Mouse (Mus musculus) right cerebral cortex, postnatal 25 days (tissue): ENCODE data around the gene Casd1.
"Not testable (repeated sequence)": the region's sequence is repeated elsewhere in the genome, so short reads cannot be mapped to it uniquely, and the experiment has no call there.

Source experiments
- DNase-seq: peaks from one replicate; pipeline ENCODE4 v3.0.0; 2022

Gene Casd1

GRCm38 (mm10) chr6:4617911-4618310 lies 17.3 kb downstream of the Casd1 start:
- DNase-seq: no peak

- DNase-seq: no peak
These were observed 30.8 kb downstream of the Casd1 start for GRCm38 (mm10) chr6:4631464-4631863.

GRCm38 (mm10) chr6:4633189-4633588 lies 32.5 kb downstream of the Casd1 start:
- no peak for DNase-seq

- no peak for DNase-seq
These were observed 34.2 kb downstream of the Casd1 start for GRCm38 (mm10) chr6:4634804-4635203.

- DNase-seq: no peak
These were observed 41.4 kb downstream of the Casd1 start for GRCm38 (mm10) chr6:4642068-4642467.

GRCm38 (mm10) chr6:4647351-4647750 lies 46.7 kb downstream of the Casd1 start:
- no peak for DNase-seq

GRCm38 (mm10) chr6:4652596-4653134 lies 52.0 kb downstream of the Casd1 start:
- DNase-seq: no peak

- DNase-seq: not testable (repeated sequence)
These were observed 53.1 kb downstream of the Casd1 start for GRCm38 (mm10) chr6:4653741-4654140.

GRCm38 (mm10) chr6:4655466-4655865 lies 54.8 kb downstream of the Casd1 start:
- DNase-seq: no peak

- DNase-seq: no peak
These were observed 55.3 kb downstream of the Casd1 start for GRCm38 (mm10) chr6:4655924-4656323.

- no peak for DNase-seq
These were observed 58.2 kb downstream of the Casd1 start for GRCm38 (mm10) chr6:4658861-4659260.

- no peak for DNase-seq
These were observed 62.9 kb downstream of the Casd1 start for GRCm38 (mm10) chr6:4663516-4663915.

- DNase-seq: no peak
These were observed 63.7 kb downstream of the Casd1 start for GRCm38 (mm10) chr6:4664313-4664712.

GRCm38 (mm10) chr6:4665154-4665553 lies 64.5 kb downstream of the Casd1 start:
- no peak for DNase-seq

GRCm38 (mm10) chr6:4677356-4677761 lies 76.7 kb downstream of the Casd1 start:
- no peak for DNase-seq

GRCm38 (mm10) chr6:4679981-4680380 lies 79.3 kb downstream of the Casd1 start:
- DNase-seq: no peak

GRCm38 (mm10) chr6:4680576-4680975 lies 79.9 kb downstream of the Casd1 start:
- DNase-seq: no peak

- DNase-seq: no peak
These were observed 84.2 kb downstream of the Casd1 start for GRCm38 (mm10) chr6:4684706-4685340.

GRCm38 (mm10) chr6:4690438-4690837 lies 89.8 kb downstream of the Casd1 start:
- DNase-seq: no peak
